Mouse (Mus musculus): ENCODE data around the gene Sap30.

The Sap30 gene

GRCm38 (mm10) chr8:57436437-57436796 lies 51.2 kb downstream of the Sap30 start:
- no peak for DNase-seq (ENCODE audit: low spot score)

- DNase-seq (ENCODE audit: low spot score): no peak
These were observed 51.8 kb downstream of the Sap30 start for GRCm38 (mm10) chr8:57435768-57436436.

GRCm38 (mm10) chr8:57432802-57433201 lies 54.9 kb downstream of the Sap30 start:
- DNase-seq (ENCODE audit: low spot score): no peak
